Mouse (Mus musculus): Measurements from ENCODE around the gene Cep112. TPM values are rescaled to one million over a fixed set of nuclear protein-coding genes. Genes with fewer than 3 reads are reported as not detected.

The Cep112 gene
- polyA plus RNA-seq, 1 experiment from 2014 or later, result 8.8 TPM

DNA sequence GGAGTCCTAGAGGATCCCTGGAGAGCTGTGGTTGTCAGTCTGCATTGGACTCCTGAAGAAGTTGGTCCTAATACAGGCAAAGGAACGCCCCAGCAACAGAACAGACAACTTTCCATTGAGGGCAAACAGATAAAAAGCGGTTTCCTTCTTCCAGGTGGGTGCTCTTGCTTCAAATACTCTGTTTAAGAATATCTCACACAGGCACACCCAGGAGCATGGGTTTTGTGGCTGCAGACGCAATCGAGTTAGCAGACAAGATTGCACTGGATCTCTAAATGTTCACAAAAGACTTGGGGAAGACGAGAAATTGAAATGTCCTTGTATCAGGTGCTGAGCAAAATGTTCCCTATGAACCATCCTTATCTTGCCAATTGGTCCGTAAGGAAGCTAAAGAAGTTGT, 5.8 kb upstream of the Cep112 start:
- H3K27ac ChIP-seq, result no peak overlapping the region
- H3K4me3 ChIP-seq (replicated peaks; ENCODE audit: low read depth, low read length), result no peak overlapping the region
- TF ChIP-seq CTCF (IDR thresholded peaks at IDR 0.05; ENCODE audit: low read depth), result no peak
- 92% methylated on average over 6 of the region's 6 CpGs for WGBS
- H3K4me2 ChIP-seq (ENCODE audit: low read length), result no peak overlapping the region
- no peak overlapping the region for H3K9ac ChIP-seq (ENCODE audit: low read depth, low read length)
- no peaks in the 10 kb centered on the region for H3K27me3 ChIP-seq (ENCODE audit: insufficient read depth, low read length)
- no peaks in the 10 kb centered on the region; the same call in 1 of the 2 replicates for H3K4me1 ChIP-seq (replicated peaks; ENCODE audit: insufficient read depth, low read length)
- H3K36me3 ChIP-seq (ENCODE audit: insufficient read depth, low read length), result no peaks in the 10 kb centered on the region
- DNase-seq (ENCODE audit: low spot score) (no peak), ATAC-seq (replicated peaks; ENCODE audit: low FRiP score, low read depth) (no peak)
- no peaks in the 10 kb centered on the region for H3K9me3 ChIP-seq (replicated peaks; ENCODE audit: low read length)

DNA sequence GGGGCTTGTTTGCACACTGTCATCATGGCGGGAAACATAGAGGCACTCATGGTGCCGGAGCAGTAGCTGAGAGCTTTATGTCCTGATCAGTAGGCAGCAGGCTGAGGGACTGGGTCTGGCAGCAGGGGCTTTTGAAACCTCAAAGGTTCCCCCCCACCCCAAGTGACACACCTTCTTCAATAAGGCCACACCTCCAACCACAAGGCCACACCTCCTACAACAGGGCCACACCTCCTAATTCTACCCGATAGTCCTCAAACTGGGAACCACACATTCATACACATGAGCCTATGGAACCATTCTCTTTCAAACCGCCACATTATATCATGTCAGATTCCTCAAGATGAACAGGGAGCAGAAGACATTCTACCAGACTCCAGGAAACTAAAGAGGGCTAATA, 4.2 kb upstream of the Cep112 start:
- no peaks in the 10 kb centered on the region; the same call in 1 of the 2 replicates for H3K4me1 ChIP-seq (replicated peaks; ENCODE audit: insufficient read depth, low read length)
- no peaks in the 10 kb centered on the region for H3K27me3 ChIP-seq (ENCODE audit: insufficient read depth, low read length)
- ATAC-seq (replicated peaks; ENCODE audit: low FRiP score, low read depth), result no peak
- no peak for DNase-seq (ENCODE audit: low spot score)
- no peaks in the 10 kb centered on the region for H3K36me3 ChIP-seq (ENCODE audit: insufficient read depth, low read length)
- H3K4me2 ChIP-seq (ENCODE audit: low read length), result no peak overlapping the region
- no peak for TF ChIP-seq CTCF (IDR thresholded peaks at IDR 0.05; ENCODE audit: low read depth)
- WGBS, result 68% methylated on average over 4 of the region's 4 CpGs
- no peak overlapping the region for H3K4me3 ChIP-seq (replicated peaks; ENCODE audit: low read depth, low read length)
- H3K9me3 ChIP-seq (replicated peaks; ENCODE audit: low read length), result no peaks in the 10 kb centered on the region
- H3K27ac ChIP-seq, result no peak overlapping the region
- no peak overlapping the region for H3K9ac ChIP-seq (ENCODE audit: low read depth, low read length)

DNA sequence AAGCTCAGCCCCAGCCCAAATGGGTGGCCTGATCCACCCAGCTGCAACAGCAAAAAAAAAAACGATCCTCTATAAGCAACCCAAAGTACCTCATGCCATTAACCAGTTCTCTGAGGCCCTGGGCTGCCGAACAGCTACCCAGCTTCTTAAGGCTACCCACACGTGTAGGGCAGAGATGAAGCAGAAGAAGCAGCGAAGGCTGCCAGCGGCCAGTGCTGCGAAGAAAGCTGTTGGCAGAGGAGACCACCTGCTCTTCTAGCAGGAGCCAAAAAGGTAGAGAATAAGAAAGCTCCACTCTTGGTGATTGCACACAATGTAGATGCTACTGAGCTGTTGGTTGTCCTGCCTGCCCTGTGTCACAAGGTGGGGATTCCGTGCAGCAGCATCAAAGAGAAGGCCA, 1.8 kb upstream of the Cep112 start:
- Histone ChIP-seq H3K4me2 (ENCODE audit: low read length) (no peak overlapping the region), H3K36me3 (ENCODE audit: insufficient read depth, low read length) (no peaks in the 10 kb centered on the region), H3K4me3 (replicated peaks; ENCODE audit: low read depth, low read length) (no peak overlapping the region), H3K4me1 (replicated peaks; ENCODE audit: insufficient read depth, low read length) (no peaks in the 10 kb centered on the region; the same call in 1 of the 2 replicates), H3K9ac (ENCODE audit: low read depth, low read length) (no peak overlapping the region), H3K27me3 (ENCODE audit: insufficient read depth, low read length) (no peaks in the 10 kb centered on the region), H3K27ac (no peak overlapping the region), H3K9me3 (replicated peaks; ENCODE audit: low read length) (no peaks in the 10 kb centered on the region)
- DNase-seq (ENCODE audit: low spot score), result no peak
- no peak for TF ChIP-seq CTCF (IDR thresholded peaks at IDR 0.05; ENCODE audit: low read depth)
- 78% methylated on average over 7 of the region's 7 CpGs for WGBS
- ATAC-seq (replicated peaks; ENCODE audit: low FRiP score, low read depth), result no peak

DNA sequence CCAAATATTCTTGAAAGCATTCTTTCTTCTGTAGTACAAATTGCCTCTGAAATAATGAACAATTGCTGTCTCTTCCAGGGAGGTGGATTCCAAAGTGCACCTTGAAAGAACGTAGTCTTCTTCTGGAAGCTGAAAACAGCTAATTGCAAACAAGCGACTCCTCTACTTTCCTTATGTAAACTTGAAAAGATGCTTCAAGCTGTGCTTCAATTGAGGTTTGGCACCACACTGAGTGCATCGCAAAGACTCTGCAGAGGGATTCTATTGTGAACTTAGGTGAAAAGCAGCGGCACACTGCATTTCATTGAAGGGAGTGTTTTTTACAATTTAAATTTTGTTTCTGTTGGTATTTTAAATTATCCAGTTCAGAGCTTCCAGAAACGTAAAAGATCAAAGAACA, 881 bp upstream of the Cep112 start:
- H3K4me3 ChIP-seq (replicated peaks; ENCODE audit: low read depth, low read length), result peak overlapping the region; percentile 74
- no peak for TF ChIP-seq CTCF (IDR thresholded peaks at IDR 0.05; ENCODE audit: low read depth)
- H3K9me3 ChIP-seq (replicated peaks; ENCODE audit: low read length), result no peaks in the 10 kb centered on the region
- no peaks in the 10 kb centered on the region for H3K27me3 ChIP-seq (ENCODE audit: insufficient read depth, low read length)
- H3K9ac ChIP-seq (ENCODE audit: low read depth, low read length), result no peak overlapping the region
- 11% methylated on average over 5 of the region's 5 CpGs for WGBS
- no peak overlapping the region for H3K27ac ChIP-seq
- H3K4me2 ChIP-seq (ENCODE audit: low read length), result peak overlapping the region; percentile 85
- H3K4me1 ChIP-seq (replicated peaks; ENCODE audit: insufficient read depth, low read length), result no peaks in the 10 kb centered on the region; the same call in 1 of the 2 replicates
- H3K36me3 ChIP-seq (ENCODE audit: insufficient read depth, low read length), result no peaks in the 10 kb centered on the region
- DNase-seq (ENCODE audit: low spot score) (no peak), ATAC-seq (replicated peaks; ENCODE audit: low FRiP score, low read depth) (no peak)

DNA sequence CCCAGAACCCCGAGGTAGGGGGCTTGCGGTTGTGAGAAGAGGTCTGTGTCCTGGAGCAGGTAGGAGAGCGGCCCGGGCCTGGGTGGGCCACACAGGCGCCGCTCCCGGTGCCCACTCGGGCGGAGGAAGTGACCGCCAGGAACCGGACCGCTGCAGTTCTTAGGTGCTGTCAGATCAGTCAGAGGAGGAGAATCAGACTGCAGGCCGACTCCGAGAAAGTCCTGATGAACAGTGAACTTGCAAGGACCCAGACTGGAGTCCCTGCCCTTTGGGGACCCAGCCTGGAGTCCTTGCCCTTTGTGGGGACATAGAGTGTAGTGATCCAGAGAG, 565 bp downstream of the Cep112 start:
- ATAC-seq (replicated peaks; ENCODE audit: low FRiP score, low read depth) (no peak; the same call in 1 of the 2 replicates), DNase-seq (ENCODE audit: low spot score) (peak; percentile 47)
- Histone ChIP-seq H3K4me1 (replicated peaks; ENCODE audit: insufficient read depth, low read length) (no peaks in the 10 kb centered on the region; the same call in 1 of the 2 replicates), H3K4me3 (replicated peaks; ENCODE audit: low read depth, low read length) (peak overlapping the region; percentile 74), H3K9me3 (replicated peaks; ENCODE audit: low read length) (no peaks in the 10 kb centered on the region), H3K9ac (ENCODE audit: low read depth, low read length) (peak overlapping the region; percentile 84), H3K27me3 (ENCODE audit: insufficient read depth, low read length) (no peaks in the 10 kb centered on the region), H3K27ac (peak overlapping the region; percentile 68), H3K36me3 (ENCODE audit: insufficient read depth, low read length) (no peaks in the 10 kb centered on the region), H3K4me2 (ENCODE audit: low read length) (peak overlapping the region; percentile 85)
- no peak for TF ChIP-seq CTCF (IDR thresholded peaks at IDR 0.05; ENCODE audit: low read depth)
- WGBS, result 5% methylated on average over 14 of the region's 14 CpGs

DNA sequence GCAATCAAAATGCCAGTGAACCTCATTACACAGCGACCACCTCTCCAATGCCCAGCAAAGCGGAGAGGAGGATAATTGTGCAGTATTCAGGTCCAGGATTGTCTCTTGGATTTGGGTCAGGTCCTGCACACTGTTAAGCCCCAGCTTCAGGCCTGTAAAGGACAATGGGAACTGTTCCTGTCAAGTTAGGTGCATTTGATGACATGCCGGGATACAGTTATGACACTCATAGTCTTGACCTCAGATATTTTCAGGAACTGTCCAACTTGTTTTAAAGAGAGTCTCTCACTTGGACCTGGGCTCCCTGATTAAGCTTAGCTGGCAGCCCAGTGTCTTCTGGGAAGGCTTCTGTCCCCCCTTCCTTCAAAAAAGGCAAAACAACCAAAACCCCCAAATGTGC, 1.1 kb downstream of the Cep112 start:
- ATAC-seq (replicated peaks; ENCODE audit: low FRiP score, low read depth), result no peak

DNA sequence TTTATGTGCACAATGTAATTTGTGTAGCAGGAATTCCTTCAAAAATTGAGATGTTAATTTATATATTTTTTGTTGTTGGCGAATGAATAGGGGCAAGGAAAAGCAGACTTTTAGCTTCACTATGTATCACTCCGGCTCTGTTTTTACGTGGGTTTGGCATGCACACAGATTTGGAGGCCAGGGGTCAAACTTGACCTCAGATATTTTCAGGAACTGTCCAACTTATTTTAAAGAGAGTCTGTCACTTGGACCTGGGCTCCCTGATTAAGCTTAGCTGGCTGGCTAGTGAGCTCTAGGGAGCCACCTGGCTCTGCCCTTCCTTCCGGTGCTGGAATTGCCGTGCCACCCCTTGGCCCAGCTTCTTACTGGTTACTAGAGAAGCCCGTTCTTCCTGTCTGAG, 2.2 kb downstream of the Cep112 start:
- H3K4me3 ChIP-seq (replicated peaks; ENCODE audit: low read depth, low read length), result no peak overlapping the region
- H3K36me3 ChIP-seq (ENCODE audit: insufficient read depth, low read length), result no peaks in the 10 kb centered on the region
- H3K27ac ChIP-seq, result no peak overlapping the region
- ATAC-seq (replicated peaks; ENCODE audit: low FRiP score, low read depth) (no peak), DNase-seq (ENCODE audit: low spot score) (no peak)
- WGBS, result 64% methylated on average over 6 of the region's 6 CpGs
- H3K4me1 ChIP-seq (replicated peaks; ENCODE audit: insufficient read depth, low read length), result no peaks in the 10 kb centered on the region; the same call in 1 of the 2 replicates
- TF ChIP-seq CTCF (IDR thresholded peaks at IDR 0.05; ENCODE audit: low read depth), result no peak
- no peaks in the 10 kb centered on the region for H3K27me3 ChIP-seq (ENCODE audit: insufficient read depth, low read length)
- H3K4me2 ChIP-seq (ENCODE audit: low read length), result no peak overlapping the region
- no peaks in the 10 kb centered on the region for H3K9me3 ChIP-seq (replicated peaks; ENCODE audit: low read length)
- H3K9ac ChIP-seq (ENCODE audit: low read depth, low read length), result no peak overlapping the region

More for the DNA sequence above, 1.1 kb downstream of the Cep112 start:
- Histone ChIP-seq H3K36me3 (ENCODE audit: insufficient read depth, low read length) (no peaks in the 10 kb centered on the region), H3K4me1 (replicated peaks; ENCODE audit: insufficient read depth, low read length) (no peaks in the 10 kb centered on the region; the same call in 1 of the 2 replicates), H3K9ac (ENCODE audit: low read depth, low read length) (no peak overlapping the region), H3K27me3 (ENCODE audit: insufficient read depth, low read length) (no peaks in the 10 kb centered on the region), H3K27ac (no peak overlapping the region), H3K4me3 (replicated peaks; ENCODE audit: low read depth, low read length) (peak overlapping the region; percentile 74), H3K9me3 (replicated peaks; ENCODE audit: low read length) (no peaks in the 10 kb centered on the region), H3K4me2 (ENCODE audit: low read length) (peak overlapping the region; percentile 85)
- no peak for TF ChIP-seq CTCF (IDR thresholded peaks at IDR 0.05; ENCODE audit: low read depth)
- 81% methylated on average over 3 of the region's 3 CpGs for WGBS
- DNase-seq (ENCODE audit: low spot score), result no peak
